Mouse (Mus musculus) heart, adult 2 months (tissue): Measurements from ENCODE around the gene Nfic.

Source experiments
- CTCF ChIP-seq: fragments of 200-600 bp; IDR thresholded peaks from 2 replicates; pipeline ENCODE4 v1.8.1; 2022; ENCODE audit warnings: antibody characterized with exemption, mild to moderate bottlenecking, moderate library complexity
- POLR2A ChIP-seq: fragments of 200-500 bp; IDR thresholded peaks from 2 replicates; pipeline ENCODE4 v1.6.1; 2011; ENCODE audit warnings: mild to moderate bottlenecking, low read depth, low read length, control low read depth; ENCODE audit not compliant: insufficient read depth

DNA sequence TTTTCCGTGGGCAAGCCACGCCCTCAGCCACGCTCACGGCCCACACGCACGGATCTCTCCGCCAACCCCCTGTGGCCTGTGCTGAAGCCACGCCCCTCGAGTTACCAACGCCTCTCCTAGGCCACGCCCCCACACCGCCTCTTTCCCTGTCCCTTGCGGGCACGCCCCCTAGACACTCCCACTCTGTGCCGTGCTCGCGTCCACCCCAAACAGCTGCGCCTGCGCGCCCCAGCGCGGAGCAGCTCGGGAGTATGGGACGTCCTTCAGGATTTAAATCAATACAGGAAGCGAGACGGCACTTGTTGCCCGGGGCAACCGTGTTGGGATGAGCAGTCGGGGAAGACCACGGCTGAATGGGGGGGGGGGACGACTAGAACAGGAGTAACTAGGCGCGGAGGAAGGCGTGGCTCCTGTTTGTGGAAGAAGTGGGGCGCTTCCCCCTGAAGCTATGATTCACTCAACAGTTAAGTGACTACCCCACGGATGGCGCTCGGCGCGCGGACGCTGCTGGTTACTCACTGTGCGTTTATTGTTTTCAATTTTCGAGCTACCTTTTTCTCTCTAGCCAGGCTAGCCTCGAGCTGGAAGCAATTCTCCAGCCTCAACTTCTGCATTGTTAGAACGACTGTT is 76.8 kb downstream of the Nfic start:
- TF ChIP-seq CTCF (no peak), POLR2A (peak; percentile 66; the same call in 1 of the 2 replicates)
